Mouse (Mus musculus): ENCODE data around the gene Serpinb9e. TPM values are rescaled to one million over a fixed set of nuclear protein-coding genes. Genes with fewer than 3 reads are reported as not detected.

Gene Serpinb9e
- total RNA-seq (2023), result not detected

GRCm38 (mm10) chr13:33249312-33249711 lies at the start of gene Serpinb9e:
Gene Serpinb9e (plus strand): TSS chr13:33249612.

Other genes with a start within 250 kb of the Serpinb9e start
- gene Serpinb9, start 246.4 kb upstream of the Serpinb9e start, total RNA-seq (2023), result under 1 TPM; 0.42 to 0.67 TPM
- not detected for gene Serpinb9b, start 222.2 kb upstream of the Serpinb9e start, total RNA-seq (2023)
- gene Serpinb1b, start 171.0 kb upstream of the Serpinb9e start, total RNA-seq (2023), result not detected
- not detected for gene Serpinb9c, start 89.9 kb upstream of the Serpinb9e start, total RNA-seq (2023)
- gene Serpinb9d, start 56.7 kb upstream of the Serpinb9e start, total RNA-seq (2023), result not detected
- not detected for gene Serpinb9f, start 74.5 kb downstream of the Serpinb9e start, total RNA-seq (2023)
- gene Gm11397, start 146.1 kb downstream of the Serpinb9e start, total RNA-seq (2023), result not detected
- gene Serpinb9g, start 235.2 kb downstream of the Serpinb9e start, total RNA-seq (2023), result not detected

Data from neutrophil, adult 59 days (primary cell).